Mouse (Mus musculus) cerebellum, postnatal 36 days (tissue): Measurements from ENCODE around the gene Myct1.

Experiments
- DNase-seq, 2 experiments: peaks; one replicate each; pipeline ENCODE4 v3.0.0; 2021 to 2022; ENCODE audit warnings: mixed read lengths in 2 of 2

Myct1 gene

DNA sequence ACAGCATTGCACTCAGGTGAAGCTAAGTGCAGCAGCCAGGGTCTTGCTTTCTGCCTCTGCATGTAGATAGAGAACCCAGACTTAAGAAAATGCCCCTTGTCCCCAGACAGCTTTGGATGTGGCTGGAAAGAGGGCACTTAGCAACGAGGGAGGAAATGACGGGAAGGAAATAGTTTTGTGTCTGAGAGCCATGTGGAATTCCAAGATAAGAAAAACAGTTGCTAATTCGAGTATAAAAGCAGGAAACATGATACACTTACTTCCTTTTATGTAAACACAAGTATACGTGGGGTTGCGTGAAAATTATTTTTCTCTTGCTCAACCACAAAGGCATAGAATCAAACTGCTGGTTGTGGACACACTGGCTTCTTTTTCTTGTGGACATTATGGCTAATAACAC is at the start of gene Myct1:
Gene Myct1, plus strand, starts transcription at position 312 of the 400 bp plus-strand sequence.
- no peak for DNase-seq

DNA sequence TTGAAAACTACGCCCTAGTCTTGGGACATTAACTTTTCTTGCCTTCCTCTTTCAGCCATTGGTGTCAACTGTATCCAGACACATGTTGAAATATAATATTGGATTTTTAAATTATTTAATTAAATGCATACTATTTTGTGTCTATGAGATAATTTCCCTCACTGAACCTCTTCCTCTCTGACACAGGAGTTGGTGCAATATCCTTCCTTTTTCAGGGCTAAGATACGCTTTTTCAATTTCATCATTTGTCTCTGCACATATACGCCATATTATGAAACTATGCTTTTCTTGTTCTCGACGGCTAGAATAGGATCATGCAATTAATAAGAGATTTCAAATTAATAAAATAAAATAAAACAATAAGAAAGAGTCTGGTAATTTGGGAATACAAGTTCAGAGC is 47.1 kb upstream of the Myct1 start:
- DNase-seq, result no peak

DNA sequence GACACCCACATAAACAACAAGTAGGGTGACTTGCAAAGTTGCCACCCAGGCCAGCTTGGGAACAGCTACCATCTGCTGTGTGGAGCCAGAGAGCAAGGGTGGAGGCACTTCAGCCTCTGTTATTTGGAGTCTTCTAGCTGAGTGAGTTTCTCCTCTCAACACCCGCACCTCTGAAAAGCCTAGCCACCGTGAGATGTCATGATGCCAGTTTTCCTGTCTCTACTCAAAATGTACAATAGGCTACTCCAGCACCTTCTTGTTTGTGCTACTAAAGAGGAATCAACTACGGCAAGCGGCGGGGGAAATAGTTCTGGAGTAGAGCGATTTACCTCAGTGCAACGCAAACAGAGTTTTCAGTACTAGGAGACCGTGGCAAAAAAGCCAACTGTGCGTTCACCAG is 45.8 kb upstream of the Myct1 start:
- peak; percentile 42 to 46 for DNase-seq

DNA sequence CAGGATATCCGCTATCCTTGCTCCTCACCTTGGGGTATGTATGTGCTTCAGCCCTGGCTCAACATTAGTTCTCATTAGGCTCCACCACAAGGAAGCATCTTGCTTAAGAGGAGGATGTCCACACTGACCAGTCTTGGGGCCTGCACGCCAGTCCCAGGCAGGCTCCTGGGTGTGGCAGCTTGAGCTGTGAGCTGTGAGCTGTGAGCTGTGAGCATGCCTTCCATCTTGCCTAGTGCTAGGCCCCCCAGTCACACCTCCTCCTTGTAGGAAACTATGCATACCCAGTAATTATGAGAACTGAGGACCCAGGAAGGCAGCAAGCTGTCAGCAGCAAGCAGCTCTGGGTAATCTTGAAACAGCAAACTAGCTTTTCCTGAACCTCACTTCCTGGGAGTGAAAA is 44.9 kb upstream of the Myct1 start:
- DNase-seq, result peak; percentile 37 to 56

DNA sequence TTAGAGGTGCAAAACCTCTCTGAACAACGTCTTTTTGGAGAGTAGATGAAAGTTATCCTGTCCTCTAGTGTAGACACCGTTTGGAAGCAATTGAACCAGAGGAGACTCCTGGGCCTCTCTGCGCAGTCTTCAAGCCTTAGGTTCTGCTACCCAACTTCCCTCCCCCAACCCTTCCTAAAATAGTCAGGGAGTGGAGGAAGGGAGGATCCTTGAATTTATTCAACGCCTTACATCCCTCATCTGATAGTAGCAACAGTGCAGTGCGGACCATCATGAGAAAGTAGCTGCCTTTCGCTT is 43.8 kb upstream of the Myct1 start:
- DNase-seq, result no peak

DNA sequence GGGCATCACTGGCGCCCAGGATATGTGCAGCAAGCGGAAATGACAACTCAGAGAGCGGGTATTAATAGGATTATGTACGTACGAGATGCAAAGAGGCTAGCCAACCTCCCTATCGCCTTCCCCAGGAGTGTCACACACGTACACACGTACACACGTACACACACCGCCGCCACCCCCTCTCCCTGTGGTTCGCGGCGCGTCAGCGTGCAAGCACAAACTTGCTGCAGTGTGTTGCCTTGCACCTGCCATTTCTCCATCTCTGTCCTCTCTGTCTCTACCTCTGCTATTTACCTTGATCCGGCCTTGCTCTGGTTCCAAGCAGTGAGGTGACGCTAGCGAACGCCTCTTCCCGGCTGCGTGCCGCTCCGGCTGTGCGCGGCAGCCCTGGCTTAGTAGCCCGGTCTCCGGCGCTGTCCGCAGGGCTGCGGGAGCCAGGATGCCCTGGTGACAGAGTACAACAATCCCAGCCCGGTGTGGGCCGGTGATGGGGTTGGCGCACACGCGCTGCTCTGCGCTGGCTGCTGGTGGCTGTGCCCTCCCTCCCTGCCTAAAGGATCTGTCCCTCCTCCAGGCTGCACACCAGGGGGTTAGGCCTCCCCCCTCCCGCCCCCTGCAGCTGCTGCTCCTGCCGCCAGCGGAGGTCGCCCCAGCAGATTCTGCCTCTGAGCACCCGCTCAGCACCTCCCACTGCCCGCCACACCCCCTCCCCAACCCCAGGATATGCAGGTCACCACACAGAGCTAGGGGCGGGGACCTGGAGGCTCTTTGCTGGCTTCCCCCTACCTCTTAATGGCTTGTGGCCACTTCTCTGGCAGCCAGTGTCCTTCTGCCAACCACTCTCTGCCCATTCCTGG is 43.2 kb upstream of the Myct1 start:
- DNase-seq, result peak; percentile 80

DNA sequence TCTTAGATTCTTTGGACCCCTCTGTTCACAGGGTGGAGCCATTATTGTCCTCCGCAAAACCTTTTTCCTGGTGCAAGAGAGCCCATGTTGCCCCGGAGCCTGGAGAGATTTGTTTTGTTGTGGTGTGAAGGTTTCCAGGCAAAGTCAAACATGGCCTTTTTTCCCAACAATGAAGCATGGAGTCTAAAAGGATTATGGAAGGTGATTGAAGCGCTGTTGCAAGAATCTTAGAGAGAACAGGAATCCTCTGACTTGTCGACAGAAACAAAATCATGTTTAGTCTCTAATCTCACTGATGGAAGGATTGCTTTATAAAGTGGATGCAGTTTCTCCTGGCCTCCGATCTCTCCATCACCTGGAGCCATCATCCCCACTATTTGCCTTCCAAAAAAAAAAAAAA is 42.2 kb upstream of the Myct1 start, which contains the start of gene Syne1:
Gene Syne1, minus strand, starts transcription at position 101 of the 400 bp plus-strand sequence.
- no peak for DNase-seq

DNA sequence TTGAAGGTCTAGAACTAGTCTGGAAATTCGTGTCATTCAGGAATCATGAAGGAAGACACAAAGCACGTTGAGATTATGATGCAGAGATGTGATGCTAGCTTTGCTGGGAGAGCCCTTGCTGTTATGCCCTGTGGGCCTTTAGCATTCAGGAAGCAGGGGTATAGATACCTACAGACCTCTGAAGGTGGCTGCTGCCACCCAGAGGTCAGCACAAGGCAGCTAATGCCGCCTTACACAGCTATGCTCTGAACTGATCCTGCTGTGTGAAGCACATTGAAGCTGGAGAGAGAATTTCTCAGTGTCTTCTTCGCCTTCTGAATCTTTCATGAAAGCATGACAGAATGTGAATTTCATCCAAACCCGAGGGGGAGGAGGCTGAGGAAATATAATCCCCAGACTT is 38.6 kb upstream of the Myct1 start:
- DNase-seq, result peak; percentile 62

DNA sequence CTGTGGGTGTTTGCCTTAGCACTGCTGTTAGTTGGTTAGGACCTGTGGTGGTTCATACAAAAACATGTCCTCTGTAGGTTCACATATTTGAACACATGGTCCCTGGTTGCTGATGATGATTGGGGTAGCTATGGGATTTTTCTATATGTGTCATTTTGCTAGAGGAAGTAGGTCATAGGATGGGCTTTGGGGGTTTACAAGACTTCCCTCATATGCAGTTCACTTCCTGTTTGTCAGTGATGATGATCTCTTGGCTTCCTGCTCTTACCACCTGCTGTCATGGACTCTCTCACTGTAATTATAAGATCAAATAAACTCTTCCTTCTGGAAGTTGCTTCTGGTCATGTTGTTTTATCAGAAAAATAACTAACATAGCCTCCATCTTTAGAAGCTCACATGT is 34.8 kb upstream of the Myct1 start:
- no peak for DNase-seq

DNA sequence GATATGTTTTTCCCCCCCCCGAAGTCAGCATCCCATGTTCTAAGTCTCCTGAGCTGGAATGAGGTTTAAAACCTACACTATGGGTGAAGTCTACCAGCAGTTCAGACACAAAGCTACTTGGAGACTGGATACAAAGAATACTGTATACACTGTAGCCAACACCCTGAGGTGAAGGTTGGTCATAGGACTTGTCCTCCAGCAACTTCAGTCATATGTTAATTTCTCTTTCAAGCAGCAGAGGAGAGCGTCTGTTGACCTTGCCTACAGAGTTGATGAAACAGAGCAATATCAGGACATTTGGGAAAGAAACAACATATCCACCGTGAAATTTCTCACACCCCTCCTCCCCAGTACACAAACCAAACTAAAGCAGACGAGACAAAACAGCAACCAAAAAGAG is 33.0 kb upstream of the Myct1 start:
- no peak for DNase-seq

DNA sequence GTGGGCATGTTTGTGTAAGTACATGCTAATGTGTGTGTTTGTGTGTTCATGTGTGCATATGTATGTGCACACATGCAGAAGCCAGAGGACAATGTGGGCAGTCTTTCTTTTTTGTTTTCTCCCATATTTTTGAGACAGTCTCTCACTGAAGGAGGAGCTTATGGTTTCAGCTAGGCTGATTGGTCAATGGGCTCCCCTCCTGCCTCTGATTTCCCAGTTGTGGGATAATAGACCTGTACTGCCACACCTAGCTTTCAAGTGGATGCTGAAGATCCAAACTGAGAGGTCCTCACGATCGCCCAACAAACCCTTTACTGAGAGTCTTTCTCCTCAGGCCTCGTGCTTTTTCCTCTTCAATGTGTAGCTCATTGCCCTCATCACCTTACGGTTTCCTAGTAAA is 31.9 kb upstream of the Myct1 start:
- DNase-seq, result no peak

DNA sequence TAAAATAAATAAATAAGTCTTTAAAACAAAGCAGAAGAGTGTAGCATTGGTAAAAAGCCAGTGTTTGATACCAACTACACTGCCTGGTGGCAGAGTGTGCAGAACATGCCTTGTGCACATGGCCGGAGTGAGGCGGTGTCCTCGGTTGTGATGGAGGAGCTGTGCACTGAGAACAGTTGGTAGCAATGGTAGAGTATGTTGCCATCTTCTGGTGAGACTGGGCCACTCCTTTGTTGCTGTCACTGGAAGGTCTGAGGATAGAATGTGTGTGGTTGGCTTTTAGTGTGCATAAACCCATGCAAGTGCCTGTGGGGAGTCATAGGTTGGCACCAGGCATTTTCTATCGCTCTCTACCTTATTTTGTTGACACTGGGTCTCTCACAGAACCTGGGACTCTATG is 24.6 kb upstream of the Myct1 start:
- peak in 1 of 2 experiments; percentile 11 for DNase-seq

DNA sequence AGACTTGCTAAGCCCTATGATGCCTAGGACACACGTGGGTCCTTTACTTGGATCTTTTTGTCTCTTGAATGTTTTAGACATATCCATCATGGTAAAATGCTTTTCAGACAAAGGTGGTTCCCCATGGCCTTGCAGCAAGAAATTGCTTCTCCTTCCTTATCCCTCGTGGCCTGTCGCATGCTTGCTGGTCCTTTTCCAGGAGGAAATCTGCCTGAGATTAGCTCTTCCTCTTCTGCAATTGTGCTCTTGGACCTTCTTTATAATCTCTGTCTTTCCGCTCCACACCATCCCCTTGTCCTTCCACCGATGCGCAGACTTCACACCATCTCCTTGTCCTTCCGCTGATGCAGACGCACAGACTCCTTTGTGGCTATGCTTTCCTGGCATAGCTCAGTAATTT is 23.5 kb upstream of the Myct1 start:
- no peak for DNase-seq

DNA sequence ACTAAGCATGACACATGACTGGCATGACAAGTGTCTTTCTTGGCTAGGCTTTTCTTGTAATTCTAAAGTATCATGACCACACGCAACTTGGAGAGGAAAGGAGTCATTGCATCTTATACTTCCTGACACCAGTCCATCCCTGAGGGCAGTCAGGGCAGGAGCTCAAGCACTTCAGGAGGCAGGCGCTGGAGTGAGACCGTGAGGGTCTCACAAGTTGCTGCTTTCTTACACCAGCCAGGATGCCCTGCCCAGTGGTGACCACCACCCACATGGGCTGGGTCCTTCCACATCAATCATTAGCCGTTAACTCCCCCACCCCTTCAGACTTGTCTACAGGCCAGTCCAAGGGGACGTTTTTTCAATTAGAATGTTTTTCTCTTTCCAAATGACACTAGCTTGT is 22.2 kb upstream of the Myct1 start:
- DNase-seq, result no peak

DNA sequence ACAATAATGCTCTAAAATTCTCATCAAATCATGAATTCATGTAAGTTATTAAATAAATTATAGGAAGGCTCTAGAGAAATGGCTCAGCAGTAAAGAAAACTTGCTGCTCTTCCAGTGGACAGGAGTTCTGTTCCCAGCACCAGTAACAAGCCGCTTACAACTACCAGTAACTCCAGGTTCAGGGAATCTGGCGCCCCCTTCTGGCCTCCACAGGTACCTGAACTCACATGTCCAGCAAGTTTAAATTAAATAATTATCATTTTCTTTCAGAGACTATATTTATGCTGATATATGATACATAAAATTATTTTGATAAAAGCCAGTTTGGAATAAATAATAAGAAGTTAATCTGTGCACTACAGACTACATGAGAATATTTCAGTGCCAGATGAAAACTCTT is 20.2 kb upstream of the Myct1 start:
- no peak for DNase-seq

DNA sequence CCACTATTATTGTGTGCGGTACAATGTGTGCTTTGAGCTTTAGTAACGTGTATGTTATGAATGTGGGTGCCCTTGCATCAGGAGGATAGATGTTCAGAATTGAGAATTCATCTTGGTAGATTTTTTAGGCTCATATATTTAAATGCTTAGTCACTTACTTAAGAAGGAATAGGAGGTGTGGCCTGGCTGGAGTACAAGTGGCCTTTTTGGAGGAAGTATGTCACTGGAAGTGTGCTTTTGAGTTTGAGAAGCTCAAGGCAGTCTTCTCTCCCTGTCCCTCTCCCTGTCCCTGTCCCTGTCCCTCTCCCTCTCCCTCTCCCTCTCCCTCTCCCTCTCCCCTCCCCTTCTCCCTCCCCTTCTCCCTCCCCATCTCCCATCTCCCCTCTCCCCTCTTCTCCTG is 2.5 kb upstream of the Myct1 start:
- DNase-seq, result no peak

DNA sequence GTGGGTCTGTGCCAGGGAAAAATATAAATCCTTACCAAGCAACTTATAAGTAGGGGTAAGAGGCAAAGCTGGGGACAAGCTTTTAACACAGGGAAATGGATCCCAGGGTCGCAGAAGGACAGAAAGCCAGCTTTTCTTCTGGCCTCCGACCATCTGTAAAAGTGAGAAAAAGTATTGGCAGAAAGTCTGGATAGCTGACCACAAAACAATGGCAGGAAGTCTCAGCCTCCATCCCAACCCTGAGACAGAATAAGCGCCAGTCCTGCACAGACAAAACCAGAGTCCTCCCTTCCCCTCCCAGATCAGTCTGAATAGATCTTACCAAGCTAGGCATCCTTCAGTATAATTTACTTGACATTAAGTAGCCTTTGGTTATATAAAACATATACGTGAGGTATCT is 1.6 kb upstream of the Myct1 start:
- no peak for DNase-seq

DNA sequence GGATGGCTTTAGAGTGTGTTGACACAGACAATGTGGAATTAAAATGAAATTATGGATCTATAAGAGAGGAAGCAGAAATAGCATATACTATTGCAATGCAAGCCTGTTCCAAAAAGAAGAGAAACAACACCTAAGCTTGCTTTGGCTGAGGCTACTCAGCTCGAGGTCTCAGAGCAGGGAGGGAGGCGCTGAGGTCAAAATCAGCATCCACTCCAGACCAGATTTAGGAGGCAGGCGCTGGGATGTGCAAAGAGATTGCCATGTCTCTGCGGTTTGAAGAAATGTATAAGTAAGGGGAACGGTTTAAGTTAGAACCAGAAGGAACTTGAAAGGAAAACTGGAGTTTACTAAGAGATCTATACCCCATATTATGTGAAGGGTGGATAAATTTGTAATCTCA is 882 bp downstream of the Myct1 start:
- DNase-seq, result no peak

DNA sequence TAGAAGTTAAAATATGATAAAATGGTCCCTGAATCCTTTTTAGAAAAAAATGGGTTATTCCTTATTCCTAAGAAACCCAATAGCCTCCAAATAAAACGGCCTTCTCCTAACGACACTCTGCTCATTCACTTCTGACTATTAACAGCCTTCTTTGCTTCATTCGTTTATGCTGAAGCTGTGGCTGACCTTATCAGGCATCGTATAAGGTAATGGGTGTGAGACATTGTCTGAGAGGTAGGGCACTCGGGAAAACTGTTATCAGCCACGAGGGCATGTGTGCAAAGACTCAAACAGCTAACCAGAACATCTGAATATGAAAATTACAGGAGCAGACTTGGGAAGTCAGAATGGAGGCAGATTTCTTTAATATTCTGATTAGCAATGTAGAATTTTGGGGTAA is 3.0 kb downstream of the Myct1 start:
- no peak for DNase-seq

DNA sequence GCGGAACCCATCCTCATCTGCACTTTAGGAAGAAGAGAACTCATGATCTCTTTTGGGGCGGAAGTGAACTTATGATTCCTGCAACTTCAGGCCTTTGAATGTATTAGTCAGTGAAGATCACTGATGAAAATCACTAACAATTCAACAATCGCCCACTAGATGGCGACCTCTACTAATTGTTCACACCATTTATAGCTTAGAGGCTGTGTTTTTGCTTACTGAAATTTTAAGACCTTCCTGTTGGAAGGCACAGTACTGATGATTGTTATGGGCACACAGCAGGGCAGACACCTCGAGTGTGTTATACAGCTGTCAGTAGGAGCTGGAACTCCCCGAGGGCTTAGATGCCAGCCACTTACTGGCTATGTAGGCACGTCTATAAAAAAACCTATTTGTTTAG is 6.5 kb downstream of the Myct1 start:
- peak; percentile 40 to 81 for DNase-seq

DNA sequence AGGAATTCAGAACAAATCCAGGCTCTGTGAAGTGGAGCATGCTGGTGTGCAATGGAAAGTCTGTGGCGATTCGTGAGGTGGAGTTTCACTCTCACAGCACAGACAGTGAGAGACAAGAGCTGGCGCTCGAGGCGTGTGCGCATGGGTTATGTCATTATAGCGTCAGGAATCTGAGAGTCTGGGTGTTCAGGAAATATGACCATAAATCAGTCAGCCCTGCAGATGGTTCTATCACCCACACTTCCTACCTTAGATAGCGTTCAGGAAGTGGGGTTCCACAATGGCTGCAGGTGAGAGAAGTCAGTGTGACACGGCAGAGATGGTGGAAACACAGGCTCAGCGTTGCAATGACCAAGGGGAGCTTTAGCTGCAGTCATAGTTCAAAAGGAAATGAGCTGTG is 9.9 kb downstream of the Myct1 start:
- DNase-seq, result no peak

DNA sequence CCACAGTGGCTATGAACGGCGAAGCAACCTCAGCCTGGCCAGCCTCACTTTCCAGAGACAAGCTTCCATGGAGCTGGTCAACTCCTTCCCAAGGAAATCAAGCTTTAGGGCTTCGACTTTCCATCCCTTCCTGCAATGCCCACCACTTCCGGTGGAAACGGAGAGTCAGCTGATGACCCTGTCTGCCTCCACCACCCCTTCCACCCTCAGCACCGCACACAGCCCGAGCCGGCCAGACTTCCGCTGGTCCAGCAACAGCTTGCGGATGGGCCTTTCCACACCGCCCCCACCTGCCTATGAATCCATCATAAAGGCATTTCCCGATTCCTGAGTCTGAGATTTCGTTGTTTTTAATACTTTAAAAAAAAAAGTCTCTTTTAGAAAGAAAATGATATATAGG is 10.8 kb downstream of the Myct1 start:
- no peak for DNase-seq

DNA sequence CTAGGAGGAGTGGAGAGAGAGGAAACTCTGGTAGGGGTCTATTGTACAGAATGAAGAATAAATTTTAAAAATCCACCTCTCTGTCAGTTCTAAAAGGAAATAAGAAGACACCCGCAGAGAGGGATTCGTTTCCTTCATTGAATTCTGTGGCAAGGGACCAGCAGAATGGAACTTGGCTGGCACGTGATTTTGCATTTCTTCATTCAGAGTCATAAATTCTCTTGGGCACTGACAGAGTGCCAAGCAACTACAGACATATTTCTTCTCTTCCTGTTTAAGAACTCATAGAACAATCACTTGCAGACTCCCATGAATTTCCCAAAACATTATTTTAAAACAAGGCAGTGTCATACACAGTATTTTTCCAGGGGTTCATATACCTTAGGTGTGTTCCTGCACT is 15.3 kb downstream of the Myct1 start:
- no peak for DNase-seq

DNA sequence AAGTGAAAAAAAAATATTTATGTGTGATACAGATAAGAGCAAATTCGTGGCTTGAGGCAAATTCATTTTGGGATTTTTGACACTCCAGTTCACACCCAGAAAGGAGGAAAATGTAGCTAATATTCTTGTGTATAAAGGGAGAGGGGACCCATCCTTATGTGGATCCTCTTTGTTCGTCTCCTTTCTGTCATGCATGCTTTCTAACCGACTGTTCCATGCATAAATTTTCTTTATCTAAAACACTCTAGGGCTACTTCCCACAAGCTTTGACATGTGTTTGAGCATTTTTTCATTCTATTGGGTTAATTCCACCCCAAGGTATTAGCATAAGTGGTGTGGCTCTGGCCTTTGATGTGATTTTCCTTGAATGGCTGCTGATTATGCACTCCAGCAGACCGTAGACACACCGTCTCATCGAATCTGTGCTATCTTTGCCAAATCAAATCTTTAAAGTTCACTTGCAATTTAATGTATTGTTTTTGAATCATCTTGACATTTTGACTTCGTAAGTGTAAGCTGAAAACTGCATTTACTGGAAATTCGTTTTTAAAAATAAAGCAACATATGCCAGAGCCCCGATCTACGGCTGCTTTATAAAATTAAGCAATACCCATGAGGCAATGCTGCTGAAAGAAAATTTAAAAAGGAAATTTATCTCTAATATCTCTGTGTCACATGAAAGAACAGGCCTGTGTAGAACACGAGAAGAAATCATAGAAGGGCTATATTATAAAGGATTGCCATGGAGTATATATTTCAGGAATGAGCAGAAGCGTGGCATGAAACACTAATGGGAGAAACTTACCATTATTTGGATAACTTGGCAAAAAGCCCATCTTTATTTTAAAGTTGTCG is 21.8 kb downstream of the Myct1 start:
- DNase-seq, result no peak
